Mouse (Mus musculus) MEL (cell line): ENCODE results near the gene Trpm3. TPM values are rescaled to one million over a fixed set of nuclear protein-coding genes. Genes with fewer than 3 reads are reported as not detected.

Source experiments
- DNase-seq: peaks from one replicate; pipeline ENCODE4 v3.0.0; 2011; ENCODE audit warnings: low read depth, low spot score
- H3K27ac ChIP-seq: 2 replicates; pipeline ENCODE4 v1.5.1; 2012; ENCODE audit warnings: low read depth, mild to moderate bottlenecking, control low read depth, low read length, moderate library complexity; ENCODE audit not compliant: control insufficient read depth
- H3K27me3 ChIP-seq, 2 experiments: fragments of 150-350 bp in 1 of 2; sonication (generic) in 1 of 2; 2 replicates each; pipeline ENCODE4 v1.6.1; 2012; ENCODE audit warnings: low read length in 2 of 2, mild to moderate bottlenecking in 2 of 2, improper control_type of control experiment in 1 of 2, moderate library complexity in 1 of 2; ENCODE audit not compliant: insufficient read depth in 2 of 2, control insufficient read depth in 1 of 2
- H3K36me3 ChIP-seq, 2 experiments: 2 replicates each; pipeline ENCODE4 v1.6.1; 2012 to 2014; ENCODE audit warnings: low read length in 2 of 2, improper control_type of control experiment in 1 of 2, inconsistent platforms in 1 of 2, mild to moderate bottlenecking in 1 of 2; ENCODE audit not compliant: insufficient read depth in 2 of 2, control insufficient read depth in 1 of 2
- H3K4me1 ChIP-seq, 2 experiments: fragments of 150-350 bp in 1 of 2; sonication (generic) in 1 of 2; 2 replicates each; pipeline ENCODE4 v1.6.1; 2012; ENCODE audit warnings: low read length in 2 of 2, improper control_type of control experiment in 1 of 2, mild to moderate bottlenecking in 1 of 2; ENCODE audit not compliant: insufficient read depth in 2 of 2, control insufficient read depth in 1 of 2
- H3K4me3 ChIP-seq, 2 experiments: fragments of 150-350 bp in 1 of 2; sonication (generic) in 1 of 2; 2 replicates each; pipeline ENCODE4 v1.5.1; 2012; ENCODE audit warnings: low read depth in 2 of 2, low read length in 2 of 2, mild to moderate bottlenecking in 2 of 2, moderate library complexity in 2 of 2, control low read depth in 1 of 2, improper control_type of control experiment in 1 of 2; ENCODE audit not compliant: control insufficient read depth in 1 of 2, insufficient read depth in 1 of 2
- H3K79me2 ChIP-seq: 2 replicates; pipeline ENCODE4 v1.6.1; 2012; ENCODE audit warnings: mild to moderate bottlenecking, low read length, moderate library complexity; ENCODE audit not compliant: control insufficient read depth, poor library complexity, insufficient read depth
- H3K9ac ChIP-seq: 2 replicates; pipeline ENCODE4 v1.6.1; 2012; ENCODE audit warnings: low read depth, mild to moderate bottlenecking, control low read depth, low read length, moderate library complexity; ENCODE audit not compliant: control insufficient read depth, poor library complexity, severe bottlenecking
- H3K9me3 ChIP-seq: fragments of 150-350 bp; sonication (generic); replicated peaks from 2 replicates; pipeline ENCODE4 v1.6.1; 2012; ENCODE audit warnings: mild to moderate bottlenecking, low read length, improper control_type of control experiment, moderate library complexity; ENCODE audit not compliant: insufficient read depth
- CHD1 ChIP-seq: IDR thresholded peaks from 2 replicates; pipeline ENCODE4 v1.6.1; 2012; ENCODE audit warnings: low read depth, mild to moderate bottlenecking, inconsistent platforms, low read length, improper control_type of control experiment
- CTCF ChIP-seq, 3 experiments: IDR thresholded peaks in 2 of 3; conservative IDR thresholded peaks in 1 of 3; 2 replicates each; pipeline ENCODE4 v1.5.1; 2011 to 2012; ENCODE audit warnings: low read length in 3 of 3, low read depth in 2 of 3, mild to moderate bottlenecking in 2 of 3, improper control_type of control experiment in 1 of 3, inconsistent platforms in 1 of 3, mixed read lengths in 1 of 3, moderate library complexity in 1 of 3; ENCODE audit not compliant: control insufficient read depth in 1 of 3, insufficient read depth in 1 of 3, poor library complexity in 1 of 3, severe bottlenecking in 1 of 3
- E2F4 ChIP-seq: IDR thresholded peaks from 2 replicates; pipeline ENCODE4 v1.6.1; 2011; ENCODE audit warnings: low read depth, low read length, improper control_type of control experiment, borderline replicate concordance
- ELF1 ChIP-seq: IDR thresholded peaks from 2 replicates; pipeline ENCODE4 v1.6.1; 2014; ENCODE audit warnings: low read depth, mild to moderate bottlenecking, inconsistent platforms, low read length, improper control_type of control experiment, moderate library complexity
- ETS1 ChIP-seq: IDR thresholded peaks from 2 replicates; pipeline ENCODE4 v1.6.1; 2012; ENCODE audit warnings: low read depth, mild to moderate bottlenecking, inconsistent platforms, low read length, improper control_type of control experiment, moderate library complexity
- HCFC1 ChIP-seq: IDR thresholded peaks from 2 replicates; pipeline ENCODE4 v1.6.1; 2012; ENCODE audit warnings: low read depth, mild to moderate bottlenecking, inconsistent platforms, low read length, improper control_type of control experiment, moderate library complexity
- KAT2A ChIP-seq: conservative IDR thresholded peaks from 2 replicates; pipeline ENCODE4 v1.6.1; 2012; ENCODE audit warnings: low read depth, low read length, improper control_type of control experiment, inconsistent platforms
- MAFK ChIP-seq: IDR thresholded peaks from 2 replicates; pipeline ENCODE4 v1.6.1; 2011; ENCODE audit warnings: low read depth, mild to moderate bottlenecking, low read length, improper control_type of control experiment, borderline replicate concordance
- MAX ChIP-seq: IDR thresholded peaks from 2 replicates; pipeline ENCODE4 v1.6.1; 2011; ENCODE audit warnings: low read length, improper control_type of control experiment
- MAZ ChIP-seq: IDR thresholded peaks from 2 replicates; pipeline ENCODE4 v1.6.1; 2012; ENCODE audit warnings: low read depth, mild to moderate bottlenecking, inconsistent platforms, low read length, improper control_type of control experiment
- NRF1 ChIP-seq: IDR thresholded peaks from 2 replicates; pipeline ENCODE4 v1.6.1; 2014; ENCODE audit warnings: low read depth, mild to moderate bottlenecking, inconsistent platforms, low read length, improper control_type of control experiment, moderate library complexity; ENCODE audit not compliant: poor library complexity, insufficient read depth, severe bottlenecking
- POLR2A ChIP-seq, 2 experiments: IDR thresholded peaks; 2 replicates each; pipeline ENCODE4 v1.6.1; 2011 to 2012; ENCODE audit warnings: low read length in 2 of 2, mild to moderate bottlenecking in 2 of 2, control low read depth in 1 of 2, improper control_type of control experiment in 1 of 2, low read depth in 1 of 2, moderate library complexity in 1 of 2; ENCODE audit not compliant: control insufficient read depth in 1 of 2, insufficient read depth in 1 of 2, poor library complexity in 1 of 2
- RCOR1 ChIP-seq: IDR thresholded peaks from 2 replicates; pipeline ENCODE4 v1.6.1; 2012; ENCODE audit warnings: low read depth, mild to moderate bottlenecking, inconsistent platforms, low read length, improper control_type of control experiment
- SMC3 ChIP-seq: IDR thresholded peaks from 2 replicates; pipeline ENCODE4 v1.6.1; 2011; ENCODE audit warnings: low read depth, low read length, improper control_type of control experiment
- TCF12 ChIP-seq: IDR thresholded peaks from 2 replicates; pipeline ENCODE4 v1.6.1; 2014; ENCODE audit warnings: low read depth, mild to moderate bottlenecking, inconsistent platforms, low read length, improper control_type of control experiment, moderate library complexity
- USF1 ChIP-seq: IDR thresholded peaks from 2 replicates; pipeline ENCODE4 v1.6.1; 2014; ENCODE audit warnings: low read depth, mild to moderate bottlenecking, inconsistent platforms, low read length, improper control_type of control experiment, moderate library complexity
- USF2 ChIP-seq, 2 experiments: IDR thresholded peaks; 2 replicates each; pipeline ENCODE4 v1.6.1; 2011 to 2012; ENCODE audit warnings: improper control_type of control experiment in 2 of 2, low read length in 2 of 2, borderline replicate concordance in 1 of 2, inconsistent platforms in 1 of 2, low read depth in 1 of 2, mild to moderate bottlenecking in 1 of 2; ENCODE audit not compliant: insufficient read depth in 1 of 2
- polyA plus RNA-seq, 2 experiments: library from polyadenylated mRNA; stranded (reverse) in 1 of 2; unstranded in 1 of 2; fragments of >175 nt in 1 of 2; fragments of >200 nt in 1 of 2; gene quantifications; 2 replicates each; pipeline versions ENCODE4 v1.2.1 to v1.2.4; 2012; ENCODE audit warnings: low replicate concordance in 2 of 2, low read depth in 1 of 2; ENCODE audit not compliant: insufficient read length in 2 of 2, insufficient read depth in 1 of 2, missing spikeins in 1 of 2
- total RNA-seq: library from RNA; depleted of rRNA; stranded (reverse); fragments of 300-350 nt; gene quantifications from 2 replicates; pipeline ENCODE4 v1.2.3, GENCODE M21; 2012

The Trpm3 gene
- total and polyA plus RNA-seq, 3 experiments = not detected

DNA sequence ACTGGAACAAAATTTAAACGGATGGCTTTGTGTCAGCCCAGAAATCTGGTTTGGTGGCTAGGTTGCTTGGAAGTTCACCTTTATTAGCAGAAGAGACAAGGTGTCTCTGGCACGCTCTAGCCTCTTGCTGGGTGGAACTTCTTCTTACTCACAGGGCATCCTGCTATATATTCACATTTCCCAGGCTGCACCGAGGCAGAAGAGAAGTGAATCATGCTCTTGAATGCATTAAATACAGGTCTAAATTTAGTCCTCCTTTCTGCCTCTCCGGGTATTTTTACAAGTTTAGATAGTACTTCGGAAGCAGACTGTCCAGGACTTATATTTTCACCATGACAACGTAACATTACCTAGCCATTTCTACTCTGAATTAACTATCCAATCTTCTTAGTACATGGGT, 790.9 kb downstream of the Trpm3 start:
- no peaks in the 10 kb centered on the region for H3K9me3 ChIP-seq
- H3K9ac ChIP-seq = no peak overlapping the region
- TF ChIP-seq POLR2A (IDR thresholded peaks at IDR 0.05; ENCODE audit: control insufficient read depth in 1 of 2, insufficient read depth in 1 of 2, low read depth in 1 of 2, low read length in 2 of 2, poor library complexity in 1 of 2) = no peak
- TF ChIP-seq MAFK = no peak
- TF ChIP-seq NRF1 = no peak
- DNase-seq = no peak
- no peak overlapping the region for H3K4me3 ChIP-seq
- H3K79me2 ChIP-seq = no peaks in the 10 kb centered on the region
- no peaks in the 10 kb centered on the region for H3K36me3 ChIP-seq
- no peak overlapping the region for H3K27ac ChIP-seq
- no peaks in the 10 kb centered on the region for H3K4me1 ChIP-seq
- H3K27me3 ChIP-seq = no peaks in the 10 kb centered on the region

DNA sequence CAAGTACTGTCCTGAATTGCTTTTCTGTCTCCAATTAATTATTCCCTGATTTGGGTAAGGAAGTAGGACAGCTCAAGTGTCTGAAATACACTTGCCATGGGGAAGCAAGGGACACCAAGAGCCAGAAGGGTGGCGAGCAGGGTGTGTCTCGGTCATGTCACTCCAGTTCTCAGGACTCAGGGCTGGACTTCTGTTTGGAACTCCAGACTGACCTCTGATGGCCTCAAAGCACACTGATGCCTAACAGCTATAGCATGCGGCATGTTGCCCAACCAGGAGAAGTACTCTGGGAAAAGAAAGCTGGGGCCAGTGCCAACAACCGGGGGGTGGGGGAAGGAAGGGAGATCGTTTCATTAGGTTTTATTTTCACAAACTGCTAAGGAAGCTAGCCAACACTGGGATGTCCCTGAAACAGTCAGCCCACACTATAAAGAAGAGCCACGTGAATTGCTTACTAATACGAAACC, 791.6 kb downstream of the Trpm3 start:
- Histone ChIP-seq H3K36me3 (no peaks in the 10 kb centered on the region), H3K4me1 (no peaks in the 10 kb centered on the region), H3K27me3 (no peaks in the 10 kb centered on the region), H3K79me2 (no peaks in the 10 kb centered on the region), H3K27ac (no peak overlapping the region), H3K4me3 (no peak overlapping the region), H3K9me3 (no peaks in the 10 kb centered on the region), H3K9ac (no peak overlapping the region)
- TF ChIP-seq CHD1 (no peak), MAX (no peak), RCOR1 (no peak), HCFC1 (no peak)
- no peak for DNase-seq

- H3K9me3 ChIP-seq = no peaks in the 10 kb centered on the region
- no peak overlapping the region for H3K9ac ChIP-seq
- no peak for DNase-seq
- TF ChIP-seq SMC3 = no peak
- no peak for TF ChIP-seq CTCF (IDR thresholded peaks at IDR 0.05 in 2 of 3, conservative IDR thresholded peaks at IDR 0.05 in 1 of 3; ENCODE audit: control insufficient read depth in 1 of 3, insufficient read depth in 1 of 3, low read depth in 2 of 3, low read length in 3 of 3, poor library complexity in 1 of 3, severe bottlenecking in 1 of 3)
- TF ChIP-seq CHD1 = no peak
- TF ChIP-seq MAX = no peak
- no peak for TF ChIP-seq MAFK
- TF ChIP-seq KAT2A = no peak
- no peak for TF ChIP-seq USF2 (IDR thresholded peaks at IDR 0.05; ENCODE audit: borderline replicate concordance in 1 of 2, insufficient read depth in 1 of 2, low read depth in 1 of 2, low read length in 2 of 2)
- no peak for TF ChIP-seq TCF12
- TF ChIP-seq ETS1 = no peak
- no peak for TF ChIP-seq E2F4
- TF ChIP-seq ELF1 = no peak
- TF ChIP-seq MAZ = no peak
- TF ChIP-seq HCFC1 = no peak
- TF ChIP-seq POLR2A (IDR thresholded peaks at IDR 0.05; ENCODE audit: control insufficient read depth in 1 of 2, insufficient read depth in 1 of 2, low read depth in 1 of 2, low read length in 2 of 2, poor library complexity in 1 of 2) = no peak
- no peak for TF ChIP-seq USF1
- TF ChIP-seq, all 39 proteins: peak for 0
- Histone ChIP-seq H3K4me3 (no peak overlapping the region), H3K27me3 (no peaks in the 10 kb centered on the region), H3K36me3 (no peaks in the 10 kb centered on the region), H3K4me1 (no peaks in the 10 kb centered on the region), H3K79me2 (no peaks in the 10 kb centered on the region), H3K27ac (no peak overlapping the region)
These were observed 792.2 kb downstream of the Trpm3 start for GRCm38 (mm10) chr19:22931006-22931405.
